Mouse (Mus musculus) lung, adult 2 months (tissue): ENCODE results near the gene Treh.

ENCODE experiments used
- CTCF ChIP-seq: fragments of 200-500 bp; IDR thresholded peaks from 2 replicates; pipeline ENCODE4 v1.5.1; 2011; ENCODE audit warnings: mild to moderate bottlenecking, low read length, control low read depth; ENCODE audit not compliant: insufficient read depth
- POLR2A ChIP-seq: fragments of 200-500 bp; IDR thresholded peaks from 2 replicates; pipeline ENCODE4 v1.6.1; 2011; ENCODE audit warnings: low read depth, mild to moderate bottlenecking, control low read depth, low read length, borderline replicate concordance; ENCODE audit errors: extremely low read depth

DNA sequence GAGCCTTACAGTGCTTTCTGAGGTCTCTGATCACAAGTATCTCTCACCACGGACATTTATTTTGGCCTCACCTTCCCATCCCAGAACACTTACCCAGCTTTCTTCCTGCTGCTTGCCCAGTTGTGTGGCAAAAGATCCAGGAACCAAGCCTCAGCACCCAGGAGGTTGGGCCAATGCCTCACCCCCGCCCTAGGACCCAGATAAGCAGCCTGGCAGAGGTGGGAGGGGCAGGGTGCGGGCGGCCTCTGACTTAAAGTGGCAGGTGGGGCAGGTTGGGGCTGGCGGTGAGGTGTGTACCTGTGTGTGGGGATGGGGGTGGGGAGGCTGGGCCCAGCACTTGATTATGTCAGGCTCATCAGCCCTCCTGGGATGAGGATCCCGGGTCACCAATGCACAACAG is 40.0 kb downstream of the Treh start:
- TF ChIP-seq POLR2A: no peak
- no peak for TF ChIP-seq CTCF
